Mouse (Mus musculus) ovary, adult 2 months (tissue): ENCODE results near the gene Hist1h4a. TPM values are rescaled to one million over a fixed set of nuclear protein-coding genes. Genes with fewer than 3 reads are reported as not detected.

Experiments used
- polyA plus RNA-seq: library from polyadenylated mRNA; depleted of rRNA; stranded (reverse); fragments of >200 nt; gene quantifications from 2 replicates; pipeline ENCODE4 v1.2.3, GENCODE M21; 2012; rRNA removed

Hist1h4a gene
- polyA plus RNA-seq = 17.5 and 20.9 TPM in 2 replicates

GRCm38 (mm10) chr13:23760972-23761864, at the start of gene Hist1h4a:
Gene Hist1h4a, minus strand, starts transcription at chr13:23761230.

GRCm38 (mm10) chr13:23806422-23807052, 45.5 kb upstream of the Hist1h4a start, which contains the start of gene Slc17a2:
Gene Slc17a2, plus strand, starts transcription at chr13:23806993.

GRCm38 (mm10) chr13:23769613-23770012, 8.6 kb upstream of the Hist1h4a start, which contains the start of gene Trim38:
Gene Trim38, plus strand, starts transcription at chr13:23769913.

GRCm38 (mm10) chr13:23763586-23764323, 2.7 kb upstream of the Hist1h4a start, which contains the start of gene Hist1h1a:
Gene Hist1h1a, plus strand, starts transcription at chr13:23763666.

GRCm38 (mm10) chr13:23761871-23762821, 1.1 kb upstream of the Hist1h4a start, which contains the start of gene Hist1h3a:
Gene Hist1h3a, minus strand, starts transcription at chr13:23762386.

GRCm38 (mm10) chr13:23756790-23757189, 4.2 kb downstream of the Hist1h4a start, which contains the start of gene Hist1h4b:
Gene Hist1h4b, plus strand, starts transcription at chr13:23757013.

GRCm38 (mm10) chr13:23752067-23752741, 8.8 kb downstream of the Hist1h4a start, which contains the start of gene Hist1h3b:
Gene Hist1h3b, plus strand, starts transcription at chr13:23752267.

GRCm38 (mm10) chr13:23750839-23751477, 10.1 kb downstream of the Hist1h4a start, which contains the start of gene Hist1h2ab:
Gene Hist1h2ab, plus strand, starts transcription at chr13:23751126.

GRCm38 (mm10) chr13:23746201-23747080, 14.6 kb downstream of the Hist1h4a start, which contains the start of gene Hist1h2bb:
Gene Hist1h2bb, plus strand, starts transcription at chr13:23746734.

GRCm38 (mm10) chr13:23745381-23746161, 15.5 kb downstream of the Hist1h4a start, which contains the start of gene Hist1h3c:
Gene Hist1h3c, minus strand, starts transcription at chr13:23745602.

GRCm38 (mm10) chr13:23738677-23739068, 22.4 kb downstream of the Hist1h4a start, which contains the start of gene Hist1h1c:
Gene Hist1h1c, plus strand, starts transcription at chr13:23738808.

Other genes with a start within 250 kb of the Hist1h4a start
- gene Hist1h4h, start 230.2 kb downstream of the Hist1h4a start, polyA plus RNA-seq = 61.1 and 64.4 TPM in 2 replicates
- 294 and 1,013 TPM in 2 replicates for gene Hist1h2af, start 227.3 kb downstream of the Hist1h4a start, polyA plus RNA-seq
- 48.3 and 64.0 TPM in 2 replicates for gene Hist1h3g, start 225.8 kb downstream of the Hist1h4a start, polyA plus RNA-seq
- gene Hist1h2bh, start 217.8 kb downstream of the Hist1h4a start, polyA plus RNA-seq = 5.4 and 6.9 TPM in 2 replicates
- gene Hist1h3f, start 217.2 kb downstream of the Hist1h4a start, polyA plus RNA-seq = 11.5 and 15.6 TPM in 2 replicates
- 11.2 and 13.2 TPM in 2 replicates for gene Hist1h4f, start 209.6 kb downstream of the Hist1h4a start, polyA plus RNA-seq
- 0.21 and 0.27 TPM in 2 replicates for gene Hist1h1d, start 208.0 kb downstream of the Hist1h4a start, polyA plus RNA-seq
- gene Hist1h3e, start 198.9 kb downstream of the Hist1h4a start, polyA plus RNA-seq = 47.5 and 78.7 TPM in 2 replicates
- 24.2 and 35.8 TPM in 2 replicates for gene Hist1h2ae, start 190.0 kb downstream of the Hist1h4a start, polyA plus RNA-seq
- 52.2 and 87.2 TPM in 2 replicates for gene Hist1h2bg, start 189.8 kb downstream of the Hist1h4a start, polyA plus RNA-seq
- 15.9 and 25.7 TPM in 2 replicates for gene Hist1h2bf, start 187.0 kb downstream of the Hist1h4a start, polyA plus RNA-seq
- 17.3 and 24.2 TPM in 2 replicates for gene Hist1h2ad, start 186.8 kb downstream of the Hist1h4a start, polyA plus RNA-seq
- gene Hist1h3d, start 185.5 kb downstream of the Hist1h4a start, polyA plus RNA-seq = 18.4 and 28.3 TPM in 2 replicates
- 10.1 and 14.2 TPM in 2 replicates for gene Hist1h4d, start 179.6 kb downstream of the Hist1h4a start, polyA plus RNA-seq
- 2.6 and 3.4 TPM in 2 replicates for gene Hist1h2be, start 140.1 kb downstream of the Hist1h4a start, polyA plus RNA-seq
- 2.3 and 2.7 TPM in 2 replicates for gene Hist1h1e, start 138.7 kb downstream of the Hist1h4a start, polyA plus RNA-seq
- gene Hist1h2ac, start 77.3 kb downstream of the Hist1h4a start, polyA plus RNA-seq = 2.6 and 3.1 TPM in 2 replicates
- gene Hist1h2bc, start 77.0 kb downstream of the Hist1h4a start, polyA plus RNA-seq = 251 and 289 TPM in 2 replicates
- not detected in 2 replicates for gene Hist1h1t, start 65.4 kb downstream of the Hist1h4a start, polyA plus RNA-seq
- 9.0 and 13.0 TPM in 2 replicates for gene Hist1h4c, start 62.8 kb downstream of the Hist1h4a start, polyA plus RNA-seq
- 11.5 and 18.9 TPM in 2 replicates for gene Hfe, start 50.4 kb downstream of the Hist1h4a start, polyA plus RNA-seq
- gene Hist1h1c, start 22.4 kb downstream of the Hist1h4a start, polyA plus RNA-seq = 35.1 and 42.3 TPM in 2 replicates
- gene Hist1h3c, start 15.6 kb downstream of the Hist1h4a start, polyA plus RNA-seq = 43.8 and 64.9 TPM in 2 replicates
- gene Hist1h2bb, start 14.5 kb downstream of the Hist1h4a start, polyA plus RNA-seq = 18.2 and 27.3 TPM in 2 replicates
- gene Hist1h2ab, start 10.1 kb downstream of the Hist1h4a start, polyA plus RNA-seq = 36.8 and 63.0 TPM in 2 replicates
- gene Hist1h3b, start 9.0 kb downstream of the Hist1h4a start, polyA plus RNA-seq = 36.8 and 58.4 TPM in 2 replicates
- 6.5 and 10.1 TPM in 2 replicates for gene Hist1h4b, start 4.2 kb downstream of the Hist1h4a start, polyA plus RNA-seq
- gene Hist1h3a, start 1.2 kb upstream of the Hist1h4a start, polyA plus RNA-seq = 37.1 and 48.7 TPM in 2 replicates
- 0.79 and 1.0 TPM in 2 replicates for gene Hist1h1a, start 2.4 kb upstream of the Hist1h4a start, polyA plus RNA-seq
- gene Trim38, start 8.7 kb upstream of the Hist1h4a start, polyA plus RNA-seq = 0.09 TPM in 1 of 2 replicates, not detected in the other
- gene Slc17a2, start 45.8 kb upstream of the Hist1h4a start, polyA plus RNA-seq = 0.09 TPM in 1 of 2 replicates, not detected in the other
- not detected in 2 replicates for gene Slc17a3, start 78.2 kb upstream of the Hist1h4a start, polyA plus RNA-seq
- not detected in 2 replicates for gene Slc17a1, start 106.5 kb upstream of the Hist1h4a start, polyA plus RNA-seq
- gene Slc17a4, start 153.8 kb upstream of the Hist1h4a start, polyA plus RNA-seq = 0.09 TPM in 1 of 2 replicates, not detected in the other
- gene Hist1h2ba, start 172.9 kb upstream of the Hist1h4a start, polyA plus RNA-seq = not detected in 2 replicates
- 2.5 and 4.9 TPM in 2 replicates for gene Hist1h2aa, start 173.2 kb upstream of the Hist1h4a start, polyA plus RNA-seq
- gene Scgn, start 230.0 kb upstream of the Hist1h4a start, polyA plus RNA-seq = not detected in 2 replicates